Mouse (Mus musculus): Measurements from ENCODE around the gene Arhgap22.

DNA sequence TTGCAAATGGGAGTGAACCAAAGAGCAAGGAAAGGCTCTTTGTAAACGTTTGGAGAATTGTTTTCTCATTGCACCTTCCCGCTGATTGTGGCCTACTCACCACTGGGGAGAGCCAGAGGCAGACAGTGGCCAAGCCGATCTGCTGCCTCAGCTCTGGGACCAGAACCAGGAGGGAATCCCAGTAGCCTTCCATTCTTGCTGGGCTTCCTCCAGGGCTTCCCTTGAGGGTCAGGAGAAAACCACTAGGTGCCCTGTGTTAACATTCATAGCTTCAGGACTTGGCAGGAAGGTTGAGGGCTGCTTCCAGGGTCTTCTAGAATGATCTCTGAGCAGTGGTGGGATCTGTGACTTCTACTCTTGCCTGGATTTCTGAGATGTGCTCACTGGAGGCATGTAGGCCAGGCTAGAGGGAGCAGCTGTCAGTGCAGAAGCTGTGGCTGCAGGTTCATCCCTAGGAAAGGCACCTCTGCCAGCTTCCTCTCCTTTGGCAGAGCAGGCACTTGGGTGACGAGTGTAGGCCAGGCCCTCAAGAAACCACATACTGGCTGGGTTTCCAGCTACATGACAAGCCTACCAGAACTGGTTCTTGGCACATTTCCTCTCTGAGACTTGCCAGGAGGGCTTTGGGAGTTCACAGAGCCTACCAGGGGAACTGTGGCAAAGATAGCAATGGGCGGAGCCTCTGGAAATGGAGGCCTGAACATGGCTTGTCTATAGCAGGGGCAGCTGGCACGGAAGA lies 138.3 kb downstream of the Arhgap22 start:
- TF ChIP-seq MAFK (IDR thresholded peaks at IDR 0.05; ENCODE audit: insufficient read depth, low read depth, low read length) (no peak), CHD2 (IDR thresholded peaks at IDR 0.05; ENCODE audit: low read depth, low read length) (no peak), HCFC1 (IDR thresholded peaks at IDR 0.05; ENCODE audit: borderline replicate concordance, insufficient read depth, low read length) (no peak), ZNF384 (IDR thresholded peaks at IDR 0.05; ENCODE audit: low read depth, low read length) (no peak)
